Mouse (Mus musculus) erythroid progenitor cell, adult 5-6 weeks (primary cell): Measurements from ENCODE around the gene Ciapin1. TPM values are rescaled to one million over a fixed set of nuclear protein-coding genes. Genes with fewer than 3 reads are reported as not detected.
"Not testable (repeated sequence)": the region's sequence is repeated elsewhere in the genome, so short reads cannot be mapped to it uniquely, and the experiment has no call there.

ENCODE experiments used
- ATAC-seq: replicated peaks from 2 replicates; pipeline ENCODE4 v1.8.0; 2016; ENCODE audit warnings: moderate number of reproducible peaks, mild to moderate bottlenecking, moderate TSS enrichment, inconsistent platforms; ENCODE audit not compliant: poor library complexity, low FRiP score, severe bottlenecking
- total RNA-seq, 2 experiments: library from RNA; stranded (forward) in 1 of 2; stranded (reverse) in 1 of 2; fragments of 150-400 nt in 1 of 2; fragments of 186-747, 209-891 nt in 1 of 2; gene quantifications; 2 replicates each; pipeline versions ENCODE4 v1.2.3 to v1.2.4; 2015 to 2017; ENCODE audit warnings: low replicate concordance in 2 of 2

Gene Ciapin1
- total RNA-seq, 2 experiments from 2014 or later, result 36.8 to 66.7 TPM

GRCm38 (mm10) chr8:94857346-94858173 is 19.4 kb upstream of the Ciapin1 start, which contains the start of gene Polr2c:
Gene Polr2c (plus strand): TSS chr8:94857450.
- peak; percentile 79 for ATAC-seq

GRCm38 (mm10) chr8:94857011-94857345 is 18.8 kb upstream of the Ciapin1 start:
- ATAC-seq, result 0 out of 2 replicates have a peak, but pooled peaks have one; percentile 3

- not testable (repeated sequence) for ATAC-seq
Observed at GRCm38 (mm10) chr8:94854761-94855160, 16.6 kb upstream of the Ciapin1 start.

- ATAC-seq, result no peak
Observed at GRCm38 (mm10) chr8:94850049-94850448, 11.9 kb upstream of the Ciapin1 start.

GRCm38 (mm10) chr8:94841183-94841582 is 3.0 kb upstream of the Ciapin1 start:
- ATAC-seq, result no peak

- peak; percentile 65 for ATAC-seq
Observed at GRCm38 (mm10) chr8:94838600-94838999, 442 bp upstream of the Ciapin1 start.

GRCm38 (mm10) chr8:94836456-94837240 is 1.5 kb downstream of the Ciapin1 start:
- ATAC-seq, result peak; percentile 15; the same call in 1 of the 2 replicates

GRCm38 (mm10) chr8:94835751-94836150 is 2.4 kb downstream of the Ciapin1 start:
- ATAC-seq, result not testable (repeated sequence)

- ATAC-seq, result not testable (repeated sequence)
Observed at GRCm38 (mm10) chr8:94833901-94834405, 4.2 kb downstream of the Ciapin1 start.

- no peak for ATAC-seq
Observed at GRCm38 (mm10) chr8:94828284-94828683, 9.9 kb downstream of the Ciapin1 start.

GRCm38 (mm10) chr8:94826210-94826609 is 11.9 kb downstream of the Ciapin1 start:
- no peak for ATAC-seq

- ATAC-seq, result no peak
Observed at GRCm38 (mm10) chr8:94825170-94825569, 13.0 kb downstream of the Ciapin1 start.

GRCm38 (mm10) chr8:94822637-94823560 is 15.3 kb downstream of the Ciapin1 start:
- peak; percentile 90 for ATAC-seq

GRCm38 (mm10) chr8:94821381-94821780 is 16.8 kb downstream of the Ciapin1 start:
- ATAC-seq, result no peak

- no peak for ATAC-seq
Observed at GRCm38 (mm10) chr8:94820553-94820952, 17.6 kb downstream of the Ciapin1 start.

- no peak for ATAC-seq
Observed at GRCm38 (mm10) chr8:94819671-94820179, 18.4 kb downstream of the Ciapin1 start.

GRCm38 (mm10) chr8:94817933-94818332 is 20.2 kb downstream of the Ciapin1 start:
- ATAC-seq, result no peak

- ATAC-seq, result no peak
Observed at GRCm38 (mm10) chr8:94814556-94814955, 23.6 kb downstream of the Ciapin1 start.

GRCm38 (mm10) chr8:94812645-94813098 is 25.5 kb downstream of the Ciapin1 start:
- ATAC-seq, result peak; percentile 70
